Mouse (Mus musculus): ENCODE data around the gene Gm9913. TPM values are rescaled to one million over a fixed set of nuclear protein-coding genes. Genes with fewer than 3 reads are reported as not detected.

Gene Gm9913
- total RNA-seq, 2 experiments from 2014 or later: 0.47 to 0.48 TPM

DNA sequence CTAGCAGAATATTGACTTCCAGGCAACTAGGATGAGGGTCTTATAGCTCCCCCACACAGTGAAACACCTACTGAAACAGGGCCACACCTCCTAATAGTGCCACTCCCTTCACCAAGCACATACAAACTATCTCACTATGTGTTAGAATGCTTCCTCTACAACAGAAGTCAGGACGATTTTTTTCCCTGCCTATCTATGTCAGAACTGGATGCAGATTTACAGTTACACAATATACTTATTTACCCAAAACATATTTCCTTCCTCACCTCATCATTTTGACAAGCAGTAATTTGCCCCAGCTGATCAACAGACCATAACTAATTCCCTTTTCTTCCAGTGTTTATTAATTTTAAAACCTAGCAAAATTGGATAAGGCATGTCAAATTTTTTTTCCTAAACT lies 38.8 kb downstream of the Gm9913 start:
- intact Hi-C loops (cut with DNase I): no loop called here

GRCm38 (mm10) chr2:125544986-125545385 lies 40.1 kb downstream of the Gm9913 start:
- DNase-seq: peak in 1 of 2 experiments; percentile 15
- intact Hi-C loops (cut with DNase I): no loop called here

More for the DNA sequence above, 38.8 kb downstream of the Gm9913 start:
- no peak for DNase-seq

DNA sequence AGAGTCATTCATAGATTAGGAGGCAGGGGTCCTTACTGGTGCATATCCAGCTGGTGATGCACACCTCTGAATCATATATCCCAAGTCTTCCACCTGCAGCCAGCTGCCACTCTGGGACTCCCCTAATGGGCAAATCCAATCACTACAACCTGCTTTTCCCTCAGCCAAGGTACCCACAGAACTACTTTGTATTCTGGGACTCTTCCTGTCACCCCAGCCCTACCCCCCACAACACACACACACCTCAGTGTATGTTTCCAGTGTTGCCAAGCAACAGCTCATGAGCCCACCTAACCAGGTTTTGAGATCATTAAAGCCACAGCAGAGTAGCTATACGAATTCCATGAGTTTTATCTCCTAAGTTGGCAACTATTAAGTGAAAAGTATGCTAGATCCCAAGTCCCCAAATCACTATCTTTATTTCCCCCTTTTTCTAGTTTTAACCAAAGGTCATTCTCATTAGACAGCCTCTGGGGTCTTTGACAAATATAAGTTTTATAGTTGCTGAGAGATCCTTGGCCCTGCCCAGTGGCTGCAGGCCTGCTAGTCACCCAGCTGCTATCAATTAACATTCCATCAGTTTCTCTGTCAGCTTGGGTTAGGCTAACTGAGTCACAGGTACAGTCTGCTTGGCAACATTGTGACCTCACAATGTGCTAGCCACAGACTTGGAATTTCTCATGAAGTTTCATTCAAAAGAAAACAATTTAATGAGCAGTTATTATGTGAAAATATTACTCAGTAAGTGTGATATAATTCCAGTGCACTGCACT lies 44.1 kb downstream of the Gm9913 start:
- intact Hi-C loops (cut with DNase I): no loop called here
- DNase-seq: no peak

DNA sequence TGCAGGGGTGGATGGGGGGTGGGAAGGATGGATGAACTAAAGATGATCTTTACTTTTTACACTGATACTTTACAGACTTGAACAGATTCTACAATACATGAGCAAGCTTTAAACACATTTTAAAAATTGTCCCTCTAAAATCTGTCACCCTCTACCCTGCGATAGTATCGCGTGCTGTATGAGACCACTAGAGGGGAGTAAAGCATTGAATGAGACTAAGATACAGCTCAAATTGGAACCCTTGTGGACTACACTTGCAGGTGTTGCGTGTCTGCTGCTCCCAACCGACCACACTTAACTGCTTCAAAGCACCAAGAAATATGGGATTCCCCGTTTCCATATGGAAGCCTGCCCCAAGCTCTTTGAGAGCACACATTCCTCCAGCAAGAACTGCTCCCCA lies 50.9 kb downstream of the Gm9913 start:
- DNase-seq: no peak
- intact Hi-C loops (cut with DNase I): no loop called here

Other genes with a start within 250 kb of the Gm9913 start
- gene Fbn1, start 2.9 kb downstream of the Gm9913 start, total RNA-seq (2021): 100 to 1,000 TPM; 243 to 249 TPM
- gene Cep152, start 120.0 kb downstream of the Gm9913 start, total RNA-seq (2021): 1 to 10 TPM; 2.3 to 2.4 TPM
- 10 to 100 TPM; 73.4 to 85.2 TPM for gene Eid1, start 168.0 kb downstream of the Gm9913 start, total RNA-seq (2021)
- under 1 TPM; 0.77 TPM for gene Shc4, start 219.1 kb downstream of the Gm9913 start, total RNA-seq (2021)

All from heart, postnatal 10 days (tissue).